In genomic region chr6:98949703-98950191, GRCm38 (mm10) we compare ENCODE assay signal across 8 mouse cellular contexts.
DNase-seq lines count a peak whose midpoint lies in the region; ATAC-seq lines count a peak whose summit lies in the region.

No protein-coding gene starts in this region.

- no peaks in the 10 kb centered on the region for H3K9me3 ChIP-seq in embryonic facial prominence, embryonic 12.5 days
- no peaks in the 10 kb centered on the region for H3K9me3 ChIP-seq in hindbrain, embryonic 16.5 days (ENCODE audit: control insufficient read depth, low read length)
- no peaks in the 10 kb centered on the region for H3K9me3 ChIP-seq in liver, embryonic 12.5 days (replicated peaks)
- H3K9me3 ChIP-seq in stomach, embryonic 14.5 days (ENCODE audit: control insufficient read depth, low read depth, low read length), result no peaks in the 10 kb centered on the region

- no peaks in the 10 kb centered on the region for H3K27me3 ChIP-seq in embryonic facial prominence, embryonic 12.5 days
- no peaks in the 10 kb centered on the region; the same call in 1 of the 2 replicates for H3K27me3 ChIP-seq in hindbrain, embryonic 16.5 days (replicated peaks; ENCODE audit: control insufficient read depth, insufficient read depth, low read length)
- H3K27me3 ChIP-seq in liver, embryonic 12.5 days (replicated peaks), result no peaks in the 10 kb centered on the region
- H3K27me3 ChIP-seq in stomach, embryonic 14.5 days (ENCODE audit: control insufficient read depth, insufficient read depth, low read length), result no peaks in the 10 kb centered on the region

- DNase-seq in embryo, embryonic 10 days (ENCODE audit: low spot score), result peak; percentile 58
- no peak for DNase-seq in embryo, embryonic 10.5 days (ENCODE audit: low spot score)
- no peak for DNase-seq in layer of hippocampus, postnatal 14 days (ENCODE audit: low spot score in 2 of 2)
- no peak for DNase-seq in B cell, adult 2 months

- no peak overlapping the region for H3K4me2 ChIP-seq in embryonic facial prominence, embryonic 12.5 days (replicated peaks)
- H3K4me2 ChIP-seq in hindbrain, embryonic 16.5 days (ENCODE audit: low read length), result no peak overlapping the region
- H3K4me2 ChIP-seq in liver, embryonic 12.5 days, result no peak overlapping the region
- H3K4me2 ChIP-seq in stomach, embryonic 14.5 days (replicated peaks; ENCODE audit: low read depth, low read length), result 0 out of 2 replicates have a peak overlapping the region, but pooled peaks have one; percentile 15

- peaks cover 31% of the 10 kb centered on the region for H3K4me1 ChIP-seq in embryonic facial prominence, embryonic 12.5 days
- peaks cover 11% of the 10 kb centered on the region for H3K4me1 ChIP-seq in hindbrain, embryonic 16.5 days (ENCODE audit: control insufficient read depth, insufficient read depth, low read depth, low read length)
- H3K4me1 ChIP-seq in liver, embryonic 12.5 days, result no peaks in the 10 kb centered on the region
- peaks cover 57% of the 10 kb centered on the region for H3K4me1 ChIP-seq in stomach, embryonic 14.5 days (ENCODE audit: control insufficient read depth, insufficient read depth, low read length)

- H3K36me3 ChIP-seq in embryonic facial prominence, embryonic 12.5 days, result peaks cover 6% of the 10 kb centered on the region
- H3K36me3 ChIP-seq in hindbrain, embryonic 16.5 days (ENCODE audit: control insufficient read depth, insufficient read depth, low read length), result no peaks in the 10 kb centered on the region
- peaks cover 16% of the 10 kb centered on the region for H3K36me3 ChIP-seq in liver, embryonic 12.5 days
- peaks cover 14% of the 10 kb centered on the region; the same call in 1 of the 2 replicates for H3K36me3 ChIP-seq in stomach, embryonic 14.5 days (ENCODE audit: control insufficient read depth, insufficient read depth, low read length)

- peak overlapping the region; percentile 82 for H3K27ac ChIP-seq in embryonic facial prominence, embryonic 12.5 days
- peak overlapping the region; percentile 39; the same call in 1 of the 2 replicates for H3K27ac ChIP-seq in hindbrain, embryonic 16.5 days (ENCODE audit: low read depth, low read length)
- 0 out of 2 replicates have a peak overlapping the region, but pooled peaks have one; percentile 25 for H3K27ac ChIP-seq in liver, embryonic 12.5 days
- H3K27ac ChIP-seq in stomach, embryonic 14.5 days (ENCODE audit: low read length), result peak overlapping the region; percentile 90

- 18% methylated on average over 6 of the region's 6 CpGs for WGBS in embryonic facial prominence, embryonic 12.5 days
- 22% methylated on average over 6 of the region's 6 CpGs for WGBS in hindbrain, embryonic 16.5 days
- 58% methylated on average over 6 of the region's 6 CpGs for WGBS in liver, embryonic 12.5 days (ENCODE audit: insufficient replicate concordance)
- 12% methylated on average over 6 of the region's 6 CpGs for WGBS in stomach, embryonic 14.5 days

- H3K4me3 ChIP-seq in embryonic facial prominence, embryonic 12.5 days, result no peak overlapping the region
- H3K4me3 ChIP-seq in hindbrain, embryonic 16.5 days (ENCODE audit: low read length), result no peak overlapping the region
- H3K4me3 ChIP-seq in liver, embryonic 12.5 days, result no peak overlapping the region
- H3K4me3 ChIP-seq in stomach, embryonic 14.5 days (ENCODE audit: low read depth, low read length), result no peak overlapping the region

- ATAC-seq in embryonic facial prominence, embryonic 12.5 days (ENCODE audit: insufficient number of reproducible peaks, insufficient read depth, low FRiP score, low TSS enrichment), result no peak
- ATAC-seq in hindbrain, embryonic 16.5 days, result no peak
- ATAC-seq in liver, embryonic 12.5 days, result no peak
- ATAC-seq in stomach, embryonic 14.5 days (ENCODE audit: insufficient number of reproducible peaks, insufficient read depth, low FRiP score, low read depth), result peak; percentile 81

- no peak overlapping the region for H3K9ac ChIP-seq in embryonic facial prominence, embryonic 12.5 days
- H3K9ac ChIP-seq in hindbrain, embryonic 16.5 days (ENCODE audit: low read depth, low read length), result no peak overlapping the region
- no peak overlapping the region for H3K9ac ChIP-seq in liver, embryonic 12.5 days
- no peak overlapping the region for H3K9ac ChIP-seq in stomach, embryonic 14.5 days (replicated peaks; ENCODE audit: low read depth, low read length)

Comparison
In these comparisons a context has a peak if more than half of its experiments do, and no peak if none do; other contexts are left out.
1. H3K27ac ChIP-seq: peak in every context shown above with its lines; median percentile 90 in stomach, embryonic 14.5 days; 82 in embryonic facial prominence, embryonic 12.5 days; 39 in hindbrain, embryonic 16.5 days; 25 in liver, embryonic 12.5 days.